In the genomic region with DNA sequence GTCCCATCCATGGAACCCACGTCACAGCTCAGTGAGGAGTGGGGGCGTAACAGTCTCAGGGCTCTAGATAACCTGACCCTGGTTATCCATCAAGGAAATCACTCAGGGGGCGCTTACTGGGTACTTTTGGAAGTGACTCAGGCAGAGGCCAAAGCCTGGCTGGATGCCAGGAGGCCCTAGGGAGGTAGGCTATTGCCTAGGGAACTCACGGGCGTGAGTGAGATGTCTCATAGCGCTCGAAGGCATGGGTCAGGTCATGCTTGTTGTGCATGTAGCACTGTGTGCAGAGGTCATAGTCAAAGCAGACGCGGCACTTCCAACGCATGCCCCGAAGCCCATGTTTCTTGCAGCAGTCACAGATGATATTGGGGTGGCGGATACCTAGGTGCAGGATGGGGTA, we compare ENCODE assay signal across 1 mouse cellular context.
TF ChIP-seq lines count a peak whose summit lies in the region.

No protein-coding gene starts in this region.

TF ChIP-seq in MEL, 35 proteins besides CTCF, POLR2A, EP300 and RAD21:
- TF ChIP-seq CHD1 (IDR thresholded peaks at IDR 0.05; ENCODE audit: low read depth, low read length) (no peak), UBTF (IDR thresholded peaks at IDR 0.05; ENCODE audit: borderline replicate concordance, insufficient read depth, low read depth, low read length) (no peak), JUND (IDR thresholded peaks at IDR 0.05; ENCODE audit: low read depth, low read length) (no peak)
TF ChIP-seq in MEL: peak in this region for 0.
